Mouse (Mus musculus): ENCODE results near the gene Cdc14b.

The Cdc14b gene

GRCm38 (mm10) chr13:64274879-64275753 is at the start of gene Cdc14b:
Gene Cdc14b, minus strand, starts transcription at chr13:64275290.
- peak; percentile 50 for DNase-seq (ENCODE audit: low read depth, low spot score)

DNA sequence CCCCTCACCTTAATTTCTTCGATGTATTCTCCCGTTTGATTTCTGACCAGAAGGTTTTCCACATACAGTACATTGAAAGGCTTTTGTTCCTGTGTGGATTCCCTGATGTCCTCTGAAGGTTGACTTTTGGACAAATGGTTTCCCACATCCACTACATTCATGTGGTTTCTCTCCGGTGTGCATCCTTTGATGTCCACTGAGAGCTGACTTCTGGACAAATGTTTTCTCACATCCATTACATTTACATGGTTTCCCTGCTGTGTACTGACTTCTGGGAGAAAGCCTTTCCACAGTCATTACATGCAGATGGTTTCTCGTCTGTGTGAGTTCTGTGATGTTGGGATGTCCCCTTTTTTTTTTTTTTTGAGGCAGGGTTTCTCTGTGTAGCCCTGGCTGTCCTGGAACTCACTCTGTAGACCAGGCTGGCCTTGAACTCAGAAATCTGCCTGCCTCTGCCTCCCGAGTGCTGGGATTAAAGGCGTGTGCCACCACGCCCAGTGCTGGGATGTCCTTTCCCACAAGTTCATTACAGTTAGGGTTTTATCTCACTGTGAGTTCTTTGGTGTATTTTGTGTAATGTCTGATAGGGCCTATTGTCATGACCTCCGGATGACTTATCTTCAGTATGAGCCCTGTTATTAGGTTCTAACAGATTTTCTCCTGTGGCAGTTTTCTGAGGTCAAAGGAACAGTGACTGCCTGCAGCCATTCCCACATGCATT is 47.6 kb upstream of the Cdc14b start:
- no peak for DNase-seq (ENCODE audit: low read depth, low spot score)

DNA sequence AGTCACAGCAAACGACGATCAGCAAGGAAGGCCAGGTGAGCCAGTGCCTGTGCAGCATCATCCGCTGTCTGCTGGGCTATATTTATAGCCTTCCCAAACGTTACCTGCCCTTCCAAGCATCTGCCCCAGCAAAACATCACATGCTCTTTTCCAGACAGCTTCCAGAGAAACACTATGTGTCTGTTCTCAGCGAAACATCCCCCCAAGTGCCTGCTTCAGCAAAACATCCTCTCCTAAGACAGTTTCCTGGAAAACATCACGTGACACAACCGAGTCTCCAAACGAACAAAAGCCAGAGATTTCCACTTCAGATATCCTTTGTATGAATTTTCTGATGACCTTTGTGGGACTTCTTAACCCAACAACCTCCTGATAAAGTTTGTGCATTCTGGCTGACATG is 45.2 kb upstream of the Cdc14b start:
- DNase-seq (ENCODE audit: low read depth, low spot score) = no peak

GRCm38 (mm10) chr13:64319782-64320181 is 44.7 kb upstream of the Cdc14b start:
- no peak for DNase-seq (ENCODE audit: low read depth, low spot score)

- no peak for DNase-seq (ENCODE audit: low read depth, low spot score)
These were observed 43.3 kb upstream of the Cdc14b start for GRCm38 (mm10) chr13:64318355-64318754.

DNA sequence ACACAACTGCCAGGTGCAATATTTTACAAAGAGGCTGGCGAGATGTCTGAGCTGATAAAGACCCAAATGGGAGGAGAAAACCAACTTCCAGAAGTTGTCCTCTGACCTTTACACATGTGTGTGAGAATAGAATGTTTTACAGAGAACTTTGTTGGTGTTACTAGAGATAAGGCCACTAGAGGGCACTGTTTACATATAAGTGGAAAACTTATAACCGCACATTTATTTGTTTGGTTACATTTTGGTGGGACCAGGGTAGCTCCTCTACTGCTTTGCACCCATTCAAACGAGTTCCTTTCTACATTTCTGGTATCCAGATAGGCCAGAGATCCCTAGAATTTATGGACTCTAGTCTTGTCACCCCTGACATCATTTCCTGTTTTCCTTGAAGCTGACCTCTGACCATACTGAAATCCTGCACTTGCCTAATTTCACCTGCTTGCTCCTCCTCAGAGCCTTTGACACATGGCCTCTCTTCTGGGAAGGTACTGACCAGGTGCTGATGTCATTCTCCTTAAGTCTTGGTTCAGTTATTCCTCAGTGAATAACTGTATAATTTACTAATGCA is 40.5 kb upstream of the Cdc14b start:
- DNase-seq (ENCODE audit: low read depth, low spot score) = no peak

DNA sequence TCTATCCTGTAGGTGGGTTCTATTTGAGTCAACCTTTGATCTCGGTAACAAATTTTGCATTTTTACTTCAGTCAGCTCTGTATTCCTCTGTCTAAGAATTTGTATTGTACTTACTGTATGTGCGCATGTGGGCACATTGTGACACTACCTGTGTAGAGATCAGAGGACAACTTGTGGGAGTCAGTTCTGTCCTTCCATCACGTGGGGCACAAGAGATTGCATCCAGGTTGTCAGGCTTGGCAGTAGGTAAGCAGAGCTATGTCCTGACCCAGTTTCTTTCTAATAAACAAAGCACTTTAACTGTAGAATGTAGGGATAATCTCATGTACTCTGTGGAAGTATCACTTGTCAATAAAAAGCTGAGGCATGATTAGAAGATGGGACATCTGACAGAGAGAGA is 39.0 kb upstream of the Cdc14b start:
- DNase-seq (ENCODE audit: low read depth, low spot score) = no peak

DNA sequence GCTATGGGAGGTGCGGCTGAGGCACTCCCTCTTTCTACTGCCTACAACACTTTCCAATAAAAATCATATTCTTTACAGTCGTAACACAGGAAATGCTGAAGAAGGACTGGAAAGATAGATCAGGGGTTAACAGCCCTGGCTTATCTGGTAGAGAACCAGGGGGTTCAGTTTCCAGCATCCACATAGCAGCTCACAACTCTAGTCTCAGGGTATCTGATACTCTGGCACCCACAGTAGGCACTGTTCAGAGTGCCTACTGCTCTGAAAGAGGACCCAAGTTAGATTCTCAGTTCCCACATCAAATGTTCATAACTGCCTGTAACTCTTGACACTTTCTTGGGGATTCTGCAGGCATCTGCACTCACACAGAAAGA is 37.8 kb upstream of the Cdc14b start:
- no peak for DNase-seq (ENCODE audit: low read depth, low spot score)

- DNase-seq (ENCODE audit: low read depth, low spot score) = peak; percentile 73
These were observed 37.2 kb upstream of the Cdc14b start, which contains the start of gene Aaed1 for GRCm38 (mm10) chr13:64312024-64312915. Gene Aaed1, minus strand, starts transcription at chr13:64312710.

DNA sequence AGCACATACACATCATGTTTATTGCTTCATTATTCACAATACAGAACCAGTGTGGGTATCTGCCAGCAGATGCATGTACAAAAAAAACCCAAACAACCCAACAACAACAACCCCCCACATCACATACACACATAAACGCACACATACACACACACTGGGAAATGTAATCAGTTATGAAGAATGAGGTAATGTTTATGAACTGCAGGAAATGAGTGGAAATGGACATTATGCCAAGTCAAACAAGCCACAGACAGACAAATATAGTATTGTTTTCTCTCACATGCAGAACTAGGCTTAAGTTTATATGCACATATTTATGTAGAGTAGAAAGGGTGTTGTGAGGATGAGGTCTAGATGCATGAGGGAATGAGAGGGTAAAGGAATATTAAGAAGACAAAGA is 36.2 kb upstream of the Cdc14b start:
- DNase-seq (ENCODE audit: low read depth, low spot score) = no peak

GRCm38 (mm10) chr13:64310585-64310984 is 35.5 kb upstream of the Cdc14b start:
- no peak for DNase-seq (ENCODE audit: low read depth, low spot score)

- DNase-seq (ENCODE audit: low read depth, low spot score) = no peak
These were observed 34.8 kb upstream of the Cdc14b start for GRCm38 (mm10) chr13:64309842-64310241.

- no peak for DNase-seq (ENCODE audit: low read depth, low spot score)
These were observed 33.9 kb upstream of the Cdc14b start for GRCm38 (mm10) chr13:64309036-64309435.

DNA sequence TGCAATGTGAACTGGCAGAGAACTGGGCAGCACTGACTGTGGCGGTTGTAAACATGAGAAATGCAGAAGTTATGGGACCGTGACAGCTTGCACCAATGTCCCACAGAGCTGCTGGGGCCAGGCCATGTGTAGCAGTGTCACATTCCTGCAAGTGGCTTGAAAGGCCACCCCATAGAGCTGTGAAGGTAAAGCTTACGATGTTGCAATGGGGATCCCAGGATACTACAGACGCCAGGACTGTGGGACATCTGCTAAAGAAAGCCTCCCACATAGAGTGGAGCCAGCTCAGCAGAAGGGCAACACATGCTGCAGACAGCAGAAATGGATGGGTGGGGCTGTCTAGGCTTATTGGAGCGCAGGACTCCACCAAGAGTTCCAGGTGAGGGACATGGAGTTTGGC is 32.4 kb upstream of the Cdc14b start:
- DNase-seq (ENCODE audit: low read depth, low spot score) = no peak

- no peak for DNase-seq (ENCODE audit: low read depth, low spot score)
These were observed 31.0 kb upstream of the Cdc14b start for GRCm38 (mm10) chr13:64306078-64306477.

DNA sequence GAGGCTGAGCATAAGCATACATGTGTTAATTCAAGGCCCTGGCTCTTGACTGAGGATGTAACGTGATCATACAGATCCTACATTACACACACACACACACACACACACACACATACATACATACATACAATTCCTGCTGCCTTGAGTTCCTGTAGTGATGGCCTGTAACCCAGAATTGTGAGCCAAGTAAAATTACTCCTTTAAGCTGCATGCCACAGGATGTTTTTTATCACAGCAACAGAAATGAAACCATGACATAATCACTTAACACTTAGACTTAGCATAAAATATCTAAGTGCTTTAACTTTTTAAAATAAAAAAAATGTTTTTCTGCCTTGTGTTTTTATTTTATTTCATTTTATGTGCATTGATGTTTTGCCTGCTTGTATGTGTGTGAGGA is 24.0 kb upstream of the Cdc14b start:
- DNase-seq (ENCODE audit: low read depth, low spot score) = no peak

DNA sequence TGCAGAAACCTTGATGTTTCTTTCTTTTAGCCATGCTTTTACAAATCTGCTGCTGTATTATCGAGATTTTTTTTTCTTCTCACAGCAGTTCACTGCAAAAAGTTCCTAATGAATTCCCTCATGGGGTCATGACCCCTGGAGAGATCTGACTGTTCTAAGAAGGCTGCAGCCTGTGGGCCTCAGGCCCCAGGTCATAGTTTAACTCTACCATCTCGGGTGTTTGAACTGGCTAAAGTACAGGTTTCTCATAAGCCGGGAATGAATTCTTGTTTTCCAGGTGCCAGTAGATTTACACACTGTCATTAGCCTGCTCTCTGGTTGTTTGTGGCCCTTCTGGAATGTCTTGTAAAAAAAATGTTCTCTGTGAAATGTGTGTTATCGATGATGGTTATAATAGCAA is 11.7 kb upstream of the Cdc14b start:
- DNase-seq (ENCODE audit: low read depth, low spot score) = no peak

DNA sequence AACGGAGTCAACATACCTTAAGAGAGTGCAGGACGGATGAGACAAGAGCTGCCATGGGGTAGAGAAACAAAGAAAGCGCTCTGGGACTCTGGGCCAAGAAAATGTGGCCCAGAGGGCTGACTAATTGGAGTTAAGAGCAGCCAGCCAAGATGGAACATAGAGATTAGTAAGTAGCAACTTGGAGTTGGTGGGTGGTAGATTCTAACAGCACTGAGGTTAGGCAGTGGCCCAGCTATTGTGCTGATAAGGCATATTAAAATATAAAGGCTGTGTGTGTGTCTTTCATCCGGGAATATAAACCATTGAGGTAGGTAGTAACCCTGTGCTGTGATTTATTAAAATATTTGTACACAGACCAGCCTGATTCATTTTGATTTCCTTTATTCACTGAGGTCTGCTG is 11.2 kb upstream of the Cdc14b start:
- DNase-seq (ENCODE audit: low read depth, low spot score) = no peak

GRCm38 (mm10) chr13:64284676-64285075 is 9.6 kb upstream of the Cdc14b start:
- DNase-seq (ENCODE audit: low read depth, low spot score) = no peak

DNA sequence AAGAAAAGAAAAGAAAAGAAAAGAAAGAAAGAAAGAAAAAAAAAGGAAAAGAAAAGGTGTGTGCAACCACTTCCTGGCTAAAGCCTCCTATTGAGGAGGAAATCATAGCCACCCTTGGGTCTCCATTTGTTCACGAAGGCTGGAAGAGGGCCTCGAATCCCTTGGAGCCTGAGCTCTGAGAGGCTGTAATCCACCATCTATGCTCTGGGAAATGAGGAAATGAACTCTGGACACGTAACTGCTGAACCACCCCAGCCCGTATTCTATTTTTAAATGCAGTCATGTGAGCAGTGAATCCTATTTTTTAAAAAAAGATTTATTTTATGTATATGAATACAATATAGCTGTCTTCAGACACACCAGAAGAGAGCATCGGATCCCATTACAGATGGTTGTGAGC is 5.8 kb upstream of the Cdc14b start:
- DNase-seq (ENCODE audit: low read depth, low spot score) = no peak

DNA sequence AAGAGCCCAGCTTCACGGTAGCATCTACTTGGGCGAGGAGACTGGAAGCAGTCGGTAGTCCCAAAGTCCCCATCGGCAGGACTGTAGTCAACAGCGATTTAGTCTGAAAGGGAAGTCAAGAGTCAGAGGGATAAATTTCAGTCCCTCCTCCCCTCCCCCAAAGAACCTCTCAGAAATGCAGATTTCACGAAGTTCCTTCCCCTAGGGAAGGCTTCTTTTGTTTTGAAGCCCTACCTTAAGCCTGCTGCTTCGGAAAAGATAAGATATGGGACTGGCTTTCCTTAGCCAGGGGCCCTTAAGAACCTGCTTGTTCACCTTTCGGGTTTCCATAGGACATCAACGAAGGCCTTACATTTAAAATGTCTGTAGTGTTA is 651 bp upstream of the Cdc14b start:
- DNase-seq (ENCODE audit: low read depth, low spot score) = no peak

All from telencephalon, adult 2 months (tissue).